Mouse (Mus musculus): ENCODE results near the gene Gm5447.
A peak's percentile ranks its signal among the peaks of the same experiment; 100 is the strongest.

Gm5447 gene

DNA sequence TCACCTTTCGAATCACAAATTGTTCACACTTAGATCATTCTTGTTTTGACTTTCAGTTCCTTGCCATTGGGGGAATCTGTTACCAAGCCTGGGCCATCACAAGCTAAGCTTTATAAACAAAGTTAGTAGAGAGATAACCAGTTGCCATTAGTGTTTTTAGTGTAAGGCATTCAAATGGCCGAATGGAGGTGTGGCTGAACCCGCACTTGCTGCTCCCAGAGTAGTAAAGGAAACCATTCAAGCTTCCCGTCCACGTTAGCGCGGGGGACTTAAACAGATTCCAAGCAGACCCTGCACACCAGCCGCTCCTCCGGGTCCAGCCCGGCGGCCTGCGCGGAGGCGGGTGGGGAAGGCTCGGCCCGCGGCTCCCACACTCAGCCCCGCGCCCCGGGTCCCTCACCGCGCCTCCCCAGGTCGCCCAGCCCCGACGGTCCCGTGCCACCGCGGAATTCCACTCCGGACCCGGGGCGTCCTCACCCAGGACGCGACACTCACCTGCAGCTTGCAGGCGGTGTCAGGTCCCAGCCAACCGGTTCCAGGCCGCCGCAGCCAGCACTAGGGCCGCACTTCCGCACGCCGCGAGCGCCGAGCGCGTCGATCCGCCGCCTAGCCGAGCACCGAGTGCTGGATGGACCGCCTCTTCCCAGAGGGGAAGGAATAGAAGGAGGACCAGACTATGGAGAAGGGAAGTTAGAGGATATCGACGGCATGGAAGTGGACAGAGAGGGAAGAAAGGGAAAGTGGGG lies at the start of gene Gm5447, which contains the start of gene Exoc2:
Gene Gm5447 (plus strand): TSS at position 704 of the 746 bp plus-strand sequence.
Gene Exoc2 (minus strand): TSS at position 593 of the 746 bp plus-strand sequence.
- DNase-seq: peak; percentile 88

- DNase-seq: no peak
These were observed 49.7 kb upstream of the Gm5447 start for GRCm38 (mm10) chr13:30924269-30924668.

DNA sequence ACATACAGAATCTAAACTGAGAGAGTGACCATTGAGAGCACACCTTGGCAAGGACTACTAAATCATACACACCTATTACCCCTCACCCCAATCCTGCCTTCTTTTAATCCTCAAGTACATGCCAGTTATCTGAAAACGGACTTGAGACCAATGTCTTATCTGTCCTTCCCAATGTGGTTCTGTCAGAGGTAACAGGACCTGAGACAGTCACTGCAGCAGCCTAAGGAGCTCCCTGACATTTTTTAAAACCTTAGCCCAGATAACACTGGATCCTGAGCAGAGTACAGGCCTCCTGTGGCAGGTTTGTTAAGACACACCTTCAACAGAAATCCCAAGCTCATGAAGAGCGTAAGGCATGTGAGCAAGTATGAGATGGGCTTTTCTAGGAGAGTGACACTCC lies 44.9 kb upstream of the Gm5447 start:
- no peak for DNase-seq

GRCm38 (mm10) chr13:30931613-30932012 lies 42.4 kb upstream of the Gm5447 start:
- DNase-seq: no peak

GRCm38 (mm10) chr13:30932972-30933371 lies 41.0 kb upstream of the Gm5447 start:
- DNase-seq: no peak

DNA sequence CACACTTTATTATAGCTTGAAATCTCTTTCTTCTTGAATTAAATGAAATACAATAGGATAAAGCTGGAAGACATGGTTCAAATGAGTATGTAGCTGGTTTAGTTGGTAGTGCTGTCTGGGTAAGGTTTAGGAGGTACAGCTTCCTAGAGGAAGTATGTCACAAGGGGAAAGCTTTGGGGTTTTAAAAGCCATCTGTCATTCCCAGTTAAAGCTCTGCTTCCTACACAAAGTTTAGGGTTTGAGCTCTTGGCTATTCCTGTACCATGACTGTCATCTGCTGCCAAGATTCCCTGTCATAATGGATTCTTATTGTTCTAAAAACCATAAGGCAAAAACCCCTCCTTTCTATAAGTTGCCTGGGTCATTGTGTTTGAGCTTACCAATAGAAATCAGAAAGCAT lies 28.2 kb upstream of the Gm5447 start:
- DNase-seq: no peak

DNA sequence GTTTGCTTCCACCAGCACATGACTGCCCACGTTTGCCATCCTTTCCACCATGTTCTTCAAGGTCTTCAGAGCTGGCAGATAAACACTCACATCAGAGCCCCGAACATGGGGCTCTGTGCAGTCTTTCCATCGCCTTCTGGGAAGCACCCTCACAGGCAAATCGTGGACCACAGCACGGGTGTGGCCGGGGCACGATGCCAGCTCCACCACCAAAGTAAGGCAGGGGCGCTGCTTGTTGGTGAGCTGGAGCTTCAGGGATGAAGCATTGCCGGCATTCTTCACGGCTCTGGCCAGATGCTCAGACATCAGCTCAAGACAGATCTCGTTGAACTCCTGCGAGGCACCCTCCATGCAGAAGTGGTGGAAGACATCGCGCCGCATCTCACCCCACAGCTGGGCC lies 26.9 kb upstream of the Gm5447 start:
- no peak for DNase-seq

- DNase-seq: no peak
These were observed 26.5 kb upstream of the Gm5447 start, which contains the start of gene Hus1b for GRCm38 (mm10) chr13:30947540-30947939. TSS of gene Hus1b (minus strand) at chr13:30947759.

DNA sequence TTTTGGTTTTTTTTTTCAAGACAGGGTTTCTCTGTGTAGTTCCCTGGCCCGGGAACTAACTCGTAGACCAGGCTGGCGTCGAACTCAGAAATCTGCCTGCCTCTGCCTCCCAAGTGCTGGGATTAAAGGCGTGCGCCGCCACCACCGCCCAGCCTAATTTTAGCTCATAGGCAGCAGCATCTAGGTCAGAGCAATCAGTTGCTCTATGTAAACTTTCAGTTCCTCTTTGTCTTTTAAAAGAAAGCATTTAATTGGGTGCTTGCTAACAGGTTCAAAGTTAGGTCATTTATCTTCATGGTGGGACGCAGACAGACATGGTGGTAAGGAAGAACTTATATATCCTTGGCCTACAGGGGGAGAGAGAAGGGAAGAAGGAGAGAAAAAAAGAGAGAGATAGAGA lies 24.8 kb upstream of the Gm5447 start:
- no peak for DNase-seq

DNA sequence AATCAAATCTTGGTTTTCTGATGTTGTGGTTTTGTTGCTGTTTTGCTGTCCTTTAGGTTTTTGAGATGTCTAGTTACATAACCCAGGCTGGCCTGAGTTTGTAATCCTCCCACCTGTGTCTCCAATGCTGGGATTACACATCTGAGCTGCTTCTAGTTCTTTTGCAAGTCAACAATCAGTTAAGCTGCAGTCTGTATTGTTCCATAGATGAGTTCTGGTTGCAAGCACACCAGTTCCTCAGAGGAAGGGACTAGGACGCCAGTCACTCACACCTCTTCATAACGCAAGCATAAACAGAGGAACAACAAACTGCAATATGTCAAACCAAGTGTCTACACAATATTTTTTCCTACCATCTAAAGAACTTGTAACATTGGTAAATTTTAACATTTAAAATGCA lies 22.0 kb upstream of the Gm5447 start:
- no peak for DNase-seq

GRCm38 (mm10) chr13:30953580-30953979 lies 20.4 kb upstream of the Gm5447 start:
- DNase-seq: no peak

GRCm38 (mm10) chr13:30960714-30961113 lies 13.3 kb upstream of the Gm5447 start:
- DNase-seq: no peak

DNA sequence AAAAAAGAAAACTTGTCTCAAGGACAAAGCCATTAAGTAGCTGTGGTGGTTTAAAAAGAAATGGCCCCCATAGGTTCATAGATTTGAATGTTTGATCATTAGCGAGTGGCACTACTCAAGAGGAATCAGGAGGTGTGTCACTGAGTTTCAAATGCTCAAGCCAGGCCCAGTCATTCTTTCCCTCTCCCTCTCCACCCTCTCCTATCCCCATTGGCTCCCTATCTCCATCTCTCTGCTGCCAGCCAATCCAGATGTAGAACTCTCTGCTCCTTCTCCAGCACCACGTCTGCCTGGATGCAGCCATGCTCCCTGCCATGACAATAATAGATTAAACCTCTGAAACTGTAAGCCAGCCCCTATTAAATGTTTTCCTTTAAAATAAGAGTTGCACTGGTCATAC lies 12.1 kb upstream of the Gm5447 start:
- DNase-seq: no peak

DNA sequence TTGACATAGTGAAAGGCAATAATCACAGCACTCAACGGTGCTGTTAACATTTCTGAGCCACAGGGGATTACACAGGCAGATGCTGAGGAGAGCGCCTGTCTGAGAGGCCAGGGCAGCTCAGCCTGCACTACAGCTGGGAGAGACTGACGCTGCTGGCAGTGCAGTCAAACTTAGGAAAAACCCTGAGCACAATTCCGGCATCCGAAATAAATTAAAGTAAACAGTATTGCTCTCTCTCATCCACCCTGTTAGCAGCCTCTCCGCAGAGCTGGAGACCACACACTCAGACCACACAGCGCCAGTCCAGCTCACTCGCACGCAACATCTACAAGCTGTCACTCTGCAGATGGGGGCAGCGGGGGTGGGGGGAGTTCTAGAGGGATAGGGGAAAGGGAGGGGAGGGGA lies 7.5 kb upstream of the Gm5447 start:
- no peak for DNase-seq

- no peak for DNase-seq
These were observed 5.7 kb upstream of the Gm5447 start for GRCm38 (mm10) chr13:30968311-30968710.

- DNase-seq: no peak
These were observed 3.0 kb upstream of the Gm5447 start for GRCm38 (mm10) chr13:30971047-30971446.

DNA sequence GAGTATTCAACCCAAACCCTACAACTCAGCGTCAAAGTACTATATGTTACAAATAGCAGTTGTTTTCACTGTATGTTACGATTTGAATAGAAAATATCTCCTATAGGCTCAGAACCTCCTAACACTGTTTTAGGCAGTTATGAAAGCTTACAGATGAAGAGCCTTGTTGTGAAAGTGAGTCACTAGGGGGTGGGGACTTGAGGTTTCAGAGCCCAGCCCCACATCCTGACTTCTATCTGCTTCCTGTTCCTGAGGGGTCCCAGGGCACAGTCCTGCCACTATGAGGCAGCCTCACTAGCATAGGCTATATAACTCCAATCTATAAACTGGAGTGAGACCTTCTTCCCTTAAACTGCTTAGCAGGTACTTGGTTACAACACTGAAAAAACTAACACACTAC lies 1.9 kb upstream of the Gm5447 start:
- DNase-seq: peak; percentile 80

- DNase-seq: peak; percentile 15
These were observed 235 bp downstream of the Gm5447 start for GRCm38 (mm10) chr13:30974247-30974630.

GRCm38 (mm10) chr13:30976536-30977084 lies 2.6 kb downstream of the Gm5447 start:
- peak; percentile 60 for DNase-seq

DNA sequence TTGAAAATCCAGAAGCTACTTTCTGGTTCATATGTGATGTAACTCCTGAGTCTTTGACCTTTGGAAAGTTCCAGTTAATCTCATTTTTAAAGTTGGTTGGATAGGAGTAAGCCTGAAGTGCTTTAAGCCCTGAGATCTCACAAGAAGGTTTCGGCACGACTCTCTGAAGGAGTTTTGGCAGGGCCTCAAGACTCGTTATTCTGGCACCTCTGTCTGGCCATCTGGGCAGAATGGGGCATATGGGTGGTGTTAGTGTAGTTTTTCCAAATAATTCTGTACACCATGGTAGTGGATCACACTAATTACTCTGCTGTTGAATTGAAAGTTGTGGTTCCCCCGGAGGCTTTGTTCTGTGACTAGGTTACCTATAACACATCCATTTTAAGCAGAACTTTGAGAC lies 4.2 kb downstream of the Gm5447 start:
- DNase-seq: no peak

GRCm38 (mm10) chr13:30981666-30982065 lies 7.7 kb downstream of the Gm5447 start:
- DNase-seq: peak; percentile 72

- DNase-seq: no peak
These were observed 11.2 kb downstream of the Gm5447 start for GRCm38 (mm10) chr13:30985275-30985597.

- DNase-seq: no peak
These were observed 11.8 kb downstream of the Gm5447 start for GRCm38 (mm10) chr13:30985598-30986466.

GRCm38 (mm10) chr13:30986934-30987455 lies 13.0 kb downstream of the Gm5447 start:
- DNase-seq: no peak

All from thymus, postnatal 14 days (tissue).